Mouse (Mus musculus) stomach, postnatal 0 days (tissue): ENCODE data around the gene N4bp2l2.

Experiments used
- CTCF ChIP-seq: IDR thresholded peaks from 2 replicates; pipeline ENCODE4 v1.5.1; 2016; ENCODE audit warnings: antibody characterized with exemption, low read depth, mild to moderate bottlenecking, moderate library complexity
- EP300 ChIP-seq: optimal IDR thresholded peaks from 2 replicates; pipeline ENCODE3; 2016; ENCODE audit warnings: antibody characterized with exemption

GRCm38 (mm10) chr5:150598202-150599119 is 67.5 kb downstream of the N4bp2l2 start:
- TF ChIP-seq CTCF (no peak), EP300 (no peak)
